8 mouse cellular contexts compared by ENCODE assay signal in genomic region chr5:130073026-130073425, GRCm38 (mm10). TPM values are rescaled to one million over a fixed set of nuclear protein-coding genes. Genes with fewer than 3 reads are reported as not detected.
DNase-seq lines count a peak whose midpoint lies in the region; ATAC-seq and TF ChIP-seq lines count a peak whose summit lies in the region.

Gene Tpst1 (plus strand): TSS chr5:130073326.

- H3K9ac ChIP-seq in hindbrain, embryonic 11.5 days (ENCODE audit: low read depth, low read length), result no peak within 1 kb of the TSS
- H3K9ac ChIP-seq in liver, embryonic 13.5 days, result no peak within 1 kb of the TSS

- H3K4me1 ChIP-seq in cortical plate, adult 2 months (ENCODE audit: control insufficient read depth, insufficient read depth, low read length), result no peaks in the 10 kb centered on the region
- H3K4me1 ChIP-seq in hindbrain, embryonic 11.5 days (replicated peaks; ENCODE audit: control insufficient read depth, insufficient read depth, low read length), result no peaks in the 10 kb centered on the region
- H3K4me1 ChIP-seq in liver, embryonic 13.5 days (replicated peaks), result peaks cover 8% of the 10 kb centered on the region

- no peak for TF ChIP-seq CTCF in cortical plate, adult 2 months (IDR thresholded peaks at IDR 0.05; ENCODE audit: extremely low read depth, insufficient read depth, low read length)

- H3K36me3 ChIP-seq in hindbrain, embryonic 11.5 days (ENCODE audit: control insufficient read depth, insufficient read depth, low read length), result no peaks in the 10 kb centered on the region
- H3K36me3 ChIP-seq in liver, embryonic 13.5 days, result no peaks in the 10 kb centered on the region

- TF ChIP-seq POLR2A in cortical plate, adult 2 months (IDR thresholded peaks at IDR 0.05; ENCODE audit: extremely low read depth, insufficient read depth, low read length), result no peak

- no peak within 1 kb of the TSS for H3K4me3 ChIP-seq in cortical plate, adult 2 months (ENCODE audit: insufficient read depth, low read length)
- no peak within 1 kb of the TSS for H3K4me3 ChIP-seq in hindbrain, embryonic 11.5 days (ENCODE audit: low read depth, low read length)
- no peak within 1 kb of the TSS for H3K4me3 ChIP-seq in liver, embryonic 13.5 days (replicated peaks)

- ATAC-seq in hindbrain, embryonic 11.5 days (ENCODE audit: low FRiP score), result no peak
- ATAC-seq in liver, embryonic 13.5 days (ENCODE audit: low read depth), result no peak
- no peak for ATAC-seq in CD4-positive, CD25-positive, alpha-beta regulatory T cell, adult 4 months

- no peak within 1 kb of the TSS for H3K4me2 ChIP-seq in hindbrain, embryonic 11.5 days (replicated peaks; ENCODE audit: low read depth, low read length)
- H3K4me2 ChIP-seq in liver, embryonic 13.5 days, result no peak within 1 kb of the TSS

- no peak within 1 kb of the TSS for H3K27ac ChIP-seq in cortical plate, adult 2 months (ENCODE audit: insufficient read depth, low read length)
- no peak within 1 kb of the TSS for H3K27ac ChIP-seq in hindbrain, embryonic 11.5 days (ENCODE audit: low read depth, low read length)
- peak within 1 kb of the TSS; percentile 1; the same call in 1 of the 2 replicates for H3K27ac ChIP-seq in liver, embryonic 13.5 days

- WGBS in hindbrain, embryonic 11.5 days, result 94% methylated on average over 6 of the region's 6 CpGs
- WGBS in liver, embryonic 13.5 days (ENCODE audit: insufficient replicate concordance), result 82% methylated on average over 6 of the region's 6 CpGs

- DNase-seq in left cerebral cortex, adult 18-20 months (ENCODE audit: low spot score in 2 of 2), result no peak
- no peak for DNase-seq in left cerebral cortex, adult 9 months (ENCODE audit: low spot score in 2 of 2)
- DNase-seq in hindbrain, embryonic 11.5 days (ENCODE audit: low spot score), result no peak
- DNase-seq in liver, embryonic 13.5 days, result no peak
- DNase-seq in right cerebral cortex, postnatal 36 days (ENCODE audit: low spot score in 2 of 2), result no peak
- no peak for DNase-seq in embryo, embryonic 11 days

- H3K27me3 ChIP-seq in hindbrain, embryonic 11.5 days (ENCODE audit: control insufficient read depth, insufficient read depth, low read length), result no peaks in the 10 kb centered on the region
- H3K27me3 ChIP-seq in liver, embryonic 13.5 days, result peaks cover 10% of the 10 kb centered on the region; the same call in 1 of the 2 replicates

- H3K9me3 ChIP-seq in hindbrain, embryonic 11.5 days (ENCODE audit: control insufficient read depth, low read length), result no peaks in the 10 kb centered on the region
- H3K9me3 ChIP-seq in liver, embryonic 13.5 days (replicated peaks), result no peaks in the 10 kb centered on the region

RNA-seq across cellular contexts. Expression of gene Tpst1, which starts in this region (rescaled TPM):
- total RNA-seq in left cerebral cortex, adult 18-20 months (2021), result 10 to 100 TPM; 34.3 to 34.6 TPM
- polyA plus RNA-seq in cortical plate, adult 2 months (2012; rRNA removed), result 32.8 and 33.0 TPM in 2 replicates
- 61.5 and 63.7 TPM in 2 replicates for polyA plus RNA-seq in hindbrain, embryonic 11.5 days (2014; fragmentation: Nextera tagmentation; extraction: Ambion mirVana)
- 27.2 and 33.5 TPM in 2 replicates for polyA plus RNA-seq in liver, embryonic 13.5 days (2015; fragmentation: Nextera tagmentation; extraction: Ambion mirVana)
- polyA plus RNA-seq in CD4-positive, CD25-positive, alpha-beta regulatory T cell, adult 4 months (2017; shearing (Covaris generic)), result 1 to 10 TPM; 1.8 to 3.6 TPM
